Mouse (Mus musculus) CH12.LX (cell line): ENCODE results near the gene Myo1c. TPM values are rescaled to one million over a fixed set of nuclear protein-coding genes. Genes with fewer than 3 reads are reported as not detected.

Source experiments
- DNase-seq: peaks from one replicate; pipeline ENCODE4 v3.0.0-alpha.2; 2013; ENCODE audit errors: extremely low read depth
- H3K27ac ChIP-seq: 2 replicates; pipeline ENCODE4 v1.5.1; 2012; ENCODE audit warnings: low read depth, mild to moderate bottlenecking, control low read depth, moderate library complexity; ENCODE audit not compliant: insufficient read depth
- H3K27me3 ChIP-seq: replicated peaks from 2 replicates; pipeline ENCODE3; 2012; ENCODE audit warnings: inconsistent platforms
- H3K36me3 ChIP-seq, 2 experiments: replicated peaks in 1 of 2; 2 replicates each; pipeline versions ENCODE3 to v1.6.1; 2012; ENCODE audit warnings: inconsistent platforms in 1 of 2, low read length in 1 of 2, mild to moderate bottlenecking in 1 of 2, mixed read lengths in 1 of 2, moderate library complexity in 1 of 2; ENCODE audit not compliant: control insufficient read depth in 1 of 2, insufficient read depth in 1 of 2
- H3K4me1 ChIP-seq, 2 experiments: 2 replicates each; pipeline ENCODE4 v1.6.1; 2012; ENCODE audit warnings: inconsistent platforms in 1 of 2, moderate library complexity in 1 of 2; ENCODE audit not compliant: insufficient read depth in 2 of 2, control insufficient read depth in 1 of 2
- H3K4me2 ChIP-seq: 2 replicates; pipeline ENCODE4 v1.6.1; 2012; ENCODE audit warnings: low read depth, mild to moderate bottlenecking, control low read depth; ENCODE audit not compliant: poor library complexity, insufficient read depth, severe bottlenecking
- H3K4me3 ChIP-seq, 3 experiments: fragments of 150-350 bp in 1 of 3; sonication (generic) in 1 of 3; replicated peaks in 1 of 3; 2 replicates each; pipeline versions ENCODE3 to v1.5.1; 2011 to 2012; ENCODE audit warnings: low read depth in 2 of 3, low read length in 2 of 3, mild to moderate bottlenecking in 2 of 3, moderate library complexity in 2 of 3, control low read depth in 1 of 3, improper control_type of control experiment in 1 of 3, inconsistent platforms in 1 of 3, mixed read lengths in 1 of 3; ENCODE audit not compliant: poor library complexity in 1 of 3
- H3K79me2 ChIP-seq: replicated peaks from 2 replicates; pipeline ENCODE4 v1.6.1; 2012; ENCODE audit warnings: mild to moderate bottlenecking, moderate library complexity; ENCODE audit not compliant: control insufficient read depth, poor library complexity, insufficient read depth, severe bottlenecking; ENCODE audit errors: extremely low read depth
- H3K9ac ChIP-seq: 2 replicates; pipeline ENCODE4 v1.6.1; 2012; ENCODE audit warnings: low read depth, mild to moderate bottlenecking, control low read depth, moderate library complexity; ENCODE audit not compliant: insufficient read depth
- H3K9me3 ChIP-seq: replicated peaks from 2 replicates; pipeline ENCODE3; 2012; ENCODE audit warnings: low read length, inconsistent platforms, mixed read lengths
- KAT2A ChIP-seq: IDR thresholded peaks from 2 replicates; pipeline ENCODE4 v1.6.1; 2012; ENCODE audit warnings: low read length, improper control_type of control experiment, inconsistent platforms; ENCODE audit not compliant: insufficient replicate concordance
- MAFK ChIP-seq: IDR thresholded peaks from 2 replicates; pipeline ENCODE4 v1.6.1; 2011; ENCODE audit warnings: low read length, improper control_type of control experiment; ENCODE audit not compliant: insufficient replicate concordance
- NRF1 ChIP-seq: IDR thresholded peaks from 2 replicates; pipeline ENCODE4 v1.6.1; 2014; ENCODE audit warnings: low read depth, mild to moderate bottlenecking, inconsistent platforms, low read length, improper control_type of control experiment, moderate library complexity
- POLR2A ChIP-seq: IDR thresholded peaks from 2 replicates; pipeline ENCODE4 v1.6.1; 2011; ENCODE audit warnings: low read depth, mild to moderate bottlenecking, improper control_type of control experiment, low read length
- POLR2AphosphoS2 ChIP-seq: IDR thresholded peaks from 2 replicates; pipeline ENCODE4 v1.6.1; 2011; ENCODE audit warnings: low read depth, low read length, improper control_type of control experiment
- RAD21 ChIP-seq: IDR thresholded peaks from 2 replicates; pipeline ENCODE4 v1.6.1; 2011; ENCODE audit warnings: low read depth, mild to moderate bottlenecking, low read length, improper control_type of control experiment, moderate library complexity
- SIN3A ChIP-seq: IDR thresholded peaks from 2 replicates; pipeline ENCODE4 v1.6.1; 2012; ENCODE audit warnings: low read length, improper control_type of control experiment, inconsistent platforms
- USF1 ChIP-seq: IDR thresholded peaks from 2 replicates; pipeline ENCODE4 v1.6.1; 2014; ENCODE audit warnings: low read depth, mild to moderate bottlenecking, inconsistent platforms, low read length, improper control_type of control experiment
- ZMIZ1 ChIP-seq: IDR thresholded peaks from 2 replicates; pipeline ENCODE4 v1.6.1; 2012; ENCODE audit warnings: low read depth, mild to moderate bottlenecking, inconsistent platforms, low read length, improper control_type of control experiment
- dilution Hi-C: fragments of 300-500 bp; cut with MboI; formaldehyde crosslinking; loops from 2 replicates; pipeline ENCODE4 v1.14.3; 2020; ENCODE audit warnings: low sequenced_read_pairs; ENCODE audit not compliant: extremely low pct_unique_long_range_greater_than_20kb, extremely low pct_ligation_motif_present
- in situ Hi-C: fragments of 300-500 bp; cut with MboI; formaldehyde crosslinking; loops from 3 replicates; pipeline ENCODE4 v1.14.3; 2019; ENCODE audit warnings: low sequenced_read_pairs, low pct_ligation_motif_present, low pct_unique_long_range_greater_than_20kb, mixed read lengths
- polyA plus RNA-seq: library from polyadenylated mRNA; unstranded; fragments of >175 nt; gene quantifications from 2 replicates; pipeline ENCODE4 v1.2.1, GENCODE M21; 2012; ENCODE audit warnings: low read depth; ENCODE audit not compliant: insufficient read length
- total RNA-seq, 2 experiments: library from RNA; depleted of rRNA; stranded (reverse); fragments of 300-350 nt in 1 of 2; fragments of >200 nt in 1 of 2; gene quantifications; 2 replicates each; pipeline ENCODE4 v1.2.3; 2012 to 2014

Myo1c gene
- total and polyA plus RNA-seq, 3 experiments: 21.9 to 52.0 (median 41.1) TPM

GRCm38 (mm10) chr11:75666296-75666695 lies 16.0 kb downstream of the Myo1c start:
- Histone ChIP-seq H3K27me3 (no peaks in the 10 kb centered on the region), H3K79me2 (no peaks in the 10 kb centered on the region), H3K4me2 (no peak overlapping the region), H3K9ac (no peak overlapping the region), H3K4me1 (peaks cover 0 to under 1% of the 10 kb centered on the region in 2 experiments; a peak in 1 of 4 replicates), H3K9me3 (no peaks in the 10 kb centered on the region), H3K4me3 (no peak overlapping the region), H3K27ac (no peak overlapping the region), H3K36me3 (peaks cover 83 to 89% of the 10 kb centered on the region in 2 experiments)
- in situ Hi-C loops (no loop called here), dilution Hi-C loops (no loop called here)
- DNase-seq: no peak
- TF ChIP-seq MAFK (peak; percentile 80), RAD21 (no peak), KAT2A (no peak), POLR2AphosphoS2 (no peak), SIN3A (no peak)

DNA sequence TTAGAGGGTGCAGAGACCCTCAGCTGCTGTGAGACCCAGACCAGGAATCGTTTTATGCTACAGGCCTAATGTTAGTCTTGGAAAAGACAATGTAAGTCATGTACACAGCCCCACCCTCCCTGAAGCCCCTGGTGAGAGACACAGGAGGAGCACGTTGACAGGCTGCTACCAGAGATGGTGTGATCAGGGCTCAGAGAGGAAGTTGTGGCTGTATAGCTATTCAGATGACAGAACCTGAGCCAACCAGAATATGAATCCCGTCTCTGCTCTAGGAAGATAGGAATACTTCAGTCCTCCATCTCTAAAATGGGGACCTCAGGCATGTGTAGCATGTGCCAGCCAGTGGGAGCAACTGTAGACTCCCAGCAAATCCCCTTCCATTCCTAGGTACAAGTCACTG lies 18.3 kb downstream of the Myo1c start:
- H3K27ac ChIP-seq: no peak overlapping the region
- DNase-seq: no peak
- H3K79me2 ChIP-seq: no peaks in the 10 kb centered on the region
- H3K9me3 ChIP-seq: no peaks in the 10 kb centered on the region
- in situ Hi-C loops (no loop called here), dilution Hi-C loops (no loop called here)
- H3K27me3 ChIP-seq: no peaks in the 10 kb centered on the region
- H3K4me1 ChIP-seq: peaks cover 5% of the 10 kb centered on the region in 2 experiments; a peak in 2 of 4 replicates
- H3K4me2 ChIP-seq: no peak overlapping the region
- H3K36me3 ChIP-seq: peaks cover 85 to 92% of the 10 kb centered on the region in 2 experiments
- TF ChIP-seq POLR2A: no peak
- no peak for TF ChIP-seq ZMIZ1
- no peak for TF ChIP-seq NRF1
- no peak overlapping the region for H3K9ac ChIP-seq
- H3K4me3 ChIP-seq: no peak overlapping the region

DNA sequence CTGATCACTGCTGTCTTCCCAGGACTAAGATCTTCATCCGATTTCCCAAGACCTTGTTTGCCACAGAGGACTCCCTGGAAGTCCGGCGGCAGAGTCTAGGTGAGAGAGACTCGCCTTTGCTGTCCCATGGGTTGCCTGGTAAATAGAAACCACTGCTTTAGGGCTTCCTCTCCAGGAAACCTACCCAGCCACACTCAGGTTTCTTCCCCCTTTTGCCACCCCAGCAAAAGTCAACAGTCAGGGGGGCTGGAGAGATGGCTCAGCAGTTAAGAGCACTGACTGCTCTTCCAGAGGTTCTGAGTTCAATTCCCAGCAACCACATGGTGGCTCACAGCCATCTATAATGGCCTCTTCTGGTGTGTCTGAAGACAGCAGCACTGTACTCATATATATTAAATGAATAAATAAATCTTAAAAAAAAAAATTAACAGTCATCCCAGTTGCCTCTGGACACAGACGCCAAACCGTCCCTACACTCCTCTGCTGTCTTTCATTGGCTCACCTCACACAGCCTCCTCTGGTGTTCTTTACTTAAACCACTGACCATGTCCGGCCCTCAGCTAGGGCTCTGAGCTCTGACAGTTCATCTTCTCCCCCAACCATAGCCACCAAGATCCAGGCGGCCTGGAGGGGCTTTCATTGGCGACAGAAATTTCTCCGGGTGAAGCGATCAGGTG lies 19.0 kb downstream of the Myo1c start:
- Histone ChIP-seq H3K9me3 (no peaks in the 10 kb centered on the region), H3K4me3 (no peak overlapping the region), H3K36me3 (peaks cover 84 to 93% of the 10 kb centered on the region in 2 experiments), H3K27me3 (no peaks in the 10 kb centered on the region), H3K27ac (no peak overlapping the region), H3K4me2 (no peak overlapping the region), H3K4me1 (peaks cover 5% of the 10 kb centered on the region in 2 experiments; a peak in 2 of 4 replicates), H3K79me2 (no peaks in the 10 kb centered on the region), H3K9ac (no peak overlapping the region)
- in situ Hi-C loops: no loop called here
- DNase-seq: no peak
- dilution Hi-C loops: no loop called here
- no peak for TF ChIP-seq USF1
